Mouse (Mus musculus) bone marrow, adult 2 months (tissue): ENCODE measurements around the gene Mfsd6l.

Source experiments
- CTCF ChIP-seq: fragments of 200-500 bp; IDR thresholded peaks from 2 replicates; pipeline ENCODE4 v1.5.1; 2011; ENCODE audit warnings: low read length, control low read depth; ENCODE audit not compliant: control insufficient read depth, insufficient read depth
- POLR2A ChIP-seq: fragments of 200-500 bp; IDR thresholded peaks from 2 replicates; pipeline ENCODE4 v1.6.1; 2011; ENCODE audit warnings: low read depth, mild to moderate bottlenecking, control low read depth, low read length, borderline replicate concordance; ENCODE audit not compliant: control insufficient read depth

DNA sequence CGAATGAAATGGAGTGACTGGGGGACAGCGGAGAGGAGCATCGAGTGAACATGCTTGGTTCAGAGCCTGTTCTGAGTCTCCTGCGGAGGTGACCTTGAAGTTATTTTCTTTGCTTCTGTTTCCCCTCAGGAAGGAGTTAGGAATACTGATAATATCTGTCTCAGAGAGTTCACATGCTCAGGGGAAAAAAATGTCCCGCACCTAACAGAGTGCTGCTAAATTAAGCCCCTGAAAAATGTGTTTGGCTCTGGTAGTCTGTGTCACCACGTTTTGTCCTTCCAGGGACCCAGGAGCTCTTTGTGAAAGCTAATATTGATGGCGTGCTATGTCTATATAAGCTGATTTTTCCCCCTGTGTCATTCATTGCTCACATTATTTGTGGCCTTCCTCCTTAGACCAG lies 10.8 kb upstream of the Mfsd6l start:
- TF ChIP-seq CTCF (no peak), POLR2A (no peak)
